Mouse (Mus musculus): ENCODE data around the gene Tmem201.

- no peak for TF ChIP-seq TAL1 (conservative IDR thresholded peaks at IDR 0.05; ENCODE audit: low read depth, low read length)
- TF ChIP-seq CTCF (IDR thresholded peaks at IDR 0.05; ENCODE audit: low read depth, low read length): no peak
- TF ChIP-seq GATA1 (IDR thresholded peaks at IDR 0.05; ENCODE audit: borderline replicate concordance, low read length): no peak
These were observed 26.4 kb downstream of the Tmem201 start for GRCm38 (mm10) chr4:149711485-149711884.
